ENCODE assay signal across 12 mouse cellular contexts in the genomic region with DNA sequence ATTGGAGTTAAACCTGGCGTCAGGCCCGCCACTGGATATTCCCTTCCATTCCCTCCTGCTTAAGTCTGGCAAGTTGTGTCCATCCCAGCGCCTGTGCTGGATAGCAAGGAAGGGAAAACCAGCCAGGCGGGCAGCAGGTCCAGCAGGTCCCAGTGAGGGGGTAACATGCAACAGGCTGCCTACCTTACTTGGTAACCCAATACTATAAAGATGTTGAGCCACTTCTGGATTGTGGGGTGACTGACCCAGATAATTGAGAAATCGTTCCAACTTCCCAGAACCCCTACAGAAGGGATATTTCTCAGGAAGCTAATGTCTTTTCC. TPM values are rescaled to one million over a fixed set of nuclear protein-coding genes. Genes with fewer than 3 reads are reported as not detected.
DNase-seq lines count a peak whose midpoint lies in the region; ATAC-seq and TF ChIP-seq lines count a peak whose summit lies in the region.
"Had no signal": no experiment of that assay in that cellular context is flagged by ENCODE, and none has a peak within 500 bp of the region (broad histone marks: within the 10 kb centered on the region; RNA-seq: fewer than 3 reads in every experiment).

No protein-coding gene starts in this region.

- no peaks in the 10 kb centered on the region for H3K9me3 ChIP-seq in heart, embryonic 14.5 days (ENCODE audit: control insufficient read depth, low read length)
- no peaks in the 10 kb centered on the region for H3K9me3 ChIP-seq in forebrain, embryonic 12.5 days
- no peaks in the 10 kb centered on the region for H3K9me3 ChIP-seq in intestine, embryonic 15.5 days
- H3K9me3 ChIP-seq in midbrain, embryonic 16.5 days (replicated peaks; ENCODE audit: control insufficient read depth, low read length, poor library complexity, severe bottlenecking) = no peaks in the 10 kb centered on the region
- no peaks in the 10 kb centered on the region for H3K9me3 ChIP-seq in liver, postnatal 0 days (ENCODE audit: low read length)
- H3K9me3 ChIP-seq: G1E; heart, embryonic 13.5 days had no signal

- peak overlapping the region; percentile 9; the same call in 1 of the 2 replicates for H3K4me2 ChIP-seq in heart, embryonic 14.5 days (ENCODE audit: low read length)
- H3K4me2 ChIP-seq in forebrain, embryonic 12.5 days = peak overlapping the region; percentile 41
- 0 out of 2 replicates have a peak overlapping the region, but pooled peaks have one; percentile 17 for H3K4me2 ChIP-seq in intestine, embryonic 15.5 days (replicated peaks)
- peak overlapping the region; percentile 48 for H3K4me2 ChIP-seq in midbrain, embryonic 16.5 days (ENCODE audit: low read length)
- no peak overlapping the region for H3K4me2 ChIP-seq in liver, postnatal 0 days (ENCODE audit: low read depth, low read length)

- no peak for DNase-seq in heart, postnatal 10 days
- no peak for DNase-seq in liver, postnatal 0 days
- DNase-seq in layer of hippocampus, postnatal 14 days (ENCODE audit: low spot score in 2 of 2) = no peak
- no peak for DNase-seq in cerebellum, adult 2 months

- no peak overlapping the region for H3K9ac ChIP-seq in heart, embryonic 14.5 days (ENCODE audit: low read length)
- no peak overlapping the region for H3K9ac ChIP-seq in forebrain, embryonic 12.5 days
- H3K9ac ChIP-seq in intestine, embryonic 15.5 days = no peak overlapping the region
- 0 out of 2 replicates have a peak overlapping the region, but pooled peaks have one; percentile 41 for H3K9ac ChIP-seq in midbrain, embryonic 16.5 days (ENCODE audit: low read depth, low read length)
- H3K9ac ChIP-seq in liver, postnatal 0 days (replicated peaks) = no peak overlapping the region
- H3K9ac ChIP-seq: heart, embryonic 13.5 days had no signal

- ATAC-seq in heart, embryonic 14.5 days (ENCODE audit: insufficient number of reproducible peaks, insufficient read depth, low FRiP score, low read depth) = no peak
- ATAC-seq in forebrain, embryonic 12.5 days (ENCODE audit: low FRiP score) = peak; percentile 67; the same call in 1 of the 2 replicates
- no peak for ATAC-seq in intestine, embryonic 15.5 days
- no peak for ATAC-seq in midbrain, embryonic 16.5 days
- no peak; the same call in 1 of the 2 replicates for ATAC-seq in liver, postnatal 0 days

- TF ChIP-seq POLR2A in cerebellum, adult 2 months (IDR thresholded peaks at IDR 0.05; ENCODE audit: borderline replicate concordance, insufficient read depth, low read length) = no peak

- WGBS in heart, embryonic 14.5 days = 33% methylated on average over 5 of the region's 5 CpGs
- 31% methylated on average over 5 of the region's 5 CpGs for WGBS in forebrain, embryonic 12.5 days
- WGBS in intestine, embryonic 15.5 days = 28% methylated on average over 5 of the region's 5 CpGs
- 26% methylated on average over 5 of the region's 5 CpGs for WGBS in midbrain, embryonic 16.5 days
- whole genome bisulfite sequencing in liver, postnatal 0 days (ENCODE audit: insufficient replicate concordance) = 27% methylated on average over 5 of the region's 5 CpGs
- WGBS in cerebellum, adult 2 months = 19% methylated on average over 5 of the region's 5 CpGs

- no peak for TF ChIP-seq CTCF in liver, postnatal 0 days (IDR thresholded peaks at IDR 0.05; ENCODE audit: low read depth)
- TF ChIP-seq CTCF in cerebellum, adult 2 months (IDR thresholded peaks at IDR 0.05; ENCODE audit: borderline replicate concordance, insufficient read depth, low read depth, low read length) = no peak

- H3K36me3 ChIP-seq in heart, embryonic 14.5 days (ENCODE audit: control insufficient read depth, insufficient read depth, low read length) = no peaks in the 10 kb centered on the region
- no peaks in the 10 kb centered on the region for H3K36me3 ChIP-seq in forebrain, embryonic 12.5 days (replicated peaks)
- H3K36me3 ChIP-seq in intestine, embryonic 15.5 days = no peaks in the 10 kb centered on the region
- H3K36me3 ChIP-seq in midbrain, embryonic 16.5 days (ENCODE audit: control insufficient read depth, insufficient read depth, low read length) = no peaks in the 10 kb centered on the region
- H3K36me3 ChIP-seq in liver, postnatal 0 days (replicated peaks; ENCODE audit: insufficient read depth, low read length) = no peaks in the 10 kb centered on the region
- H3K36me3 ChIP-seq: G1E; heart, embryonic 13.5 days had no signal

- H3K4me1 ChIP-seq in heart, embryonic 14.5 days (ENCODE audit: control insufficient read depth in 2 of 2, insufficient read depth in 2 of 2, low read length in 2 of 2) = 0 out of 4 replicates have a peak, but pooled peaks cover 0 to 2% of the 10 kb centered on the region in 2 experiments
- peaks cover 16% of the 10 kb centered on the region for H3K4me1 ChIP-seq in forebrain, embryonic 12.5 days
- H3K4me1 ChIP-seq in intestine, embryonic 15.5 days (replicated peaks) = no peaks in the 10 kb centered on the region; the same call in 1 of the 2 replicates
- peaks cover 16% of the 10 kb centered on the region for H3K4me1 ChIP-seq in midbrain, embryonic 16.5 days (ENCODE audit: control insufficient read depth, insufficient read depth, low read length)
- H3K4me1 ChIP-seq in liver, postnatal 0 days (ENCODE audit: insufficient read depth) = 0 out of 2 replicates have a peak, but pooled peaks cover 2% of the 10 kb centered on the region
- no peaks in the 10 kb centered on the region for H3K4me1 ChIP-seq in cerebellum, adult 2 months (ENCODE audit: control insufficient read depth, insufficient read depth, low read length)

- no peak overlapping the region for H3K4me3 ChIP-seq in heart, embryonic 14.5 days (ENCODE audit: control insufficient read depth in 1 of 2, insufficient read depth in 1 of 2, low read depth in 1 of 2, low read length in 2 of 2)
- no peak overlapping the region for H3K4me3 ChIP-seq in forebrain, embryonic 12.5 days (replicated peaks)
- no peak overlapping the region for H3K4me3 ChIP-seq in intestine, embryonic 15.5 days (replicated peaks)
- H3K4me3 ChIP-seq in midbrain, embryonic 16.5 days (ENCODE audit: low read depth, low read length) = no peak overlapping the region
- no peak overlapping the region for H3K4me3 ChIP-seq in liver, postnatal 0 days (ENCODE audit: low read depth, low read length)
- no peak overlapping the region for H3K4me3 ChIP-seq in cerebellum, adult 2 months (replicated peaks; ENCODE audit: insufficient read depth, low read depth, low read length)
- H3K4me3 ChIP-seq: heart, embryonic 13.5 days; myocyte had no signal

- H3K27ac ChIP-seq in heart, embryonic 14.5 days (replicated peaks in 1 of 2; ENCODE audit: control insufficient read depth in 1 of 2, insufficient read depth in 1 of 2, low read depth in 2 of 2, low read length in 2 of 2) = no peak overlapping the region
- H3K27ac ChIP-seq in forebrain, embryonic 12.5 days = no peak overlapping the region
- H3K27ac ChIP-seq in intestine, embryonic 15.5 days = no peak overlapping the region
- H3K27ac ChIP-seq in midbrain, embryonic 16.5 days (ENCODE audit: low read length) = peak overlapping the region; percentile 92
- no peak overlapping the region for H3K27ac ChIP-seq in liver, postnatal 0 days (ENCODE audit: low read depth)
- no peak overlapping the region for H3K27ac ChIP-seq in cerebellum, adult 2 months (ENCODE audit: insufficient read depth, low read length)
- H3K27ac ChIP-seq: heart, embryonic 13.5 days had no signal

- intact Hi-C loops in heart, postnatal 10 days (cut with DNase I) = no loop called here

- TF ChIP-seq EP300 in liver, postnatal 0 days (IDR thresholded peaks at IDR 0.05; ENCODE audit: low read depth) = no peak

- peaks cover 32% of the 10 kb centered on the region for H3K27me3 ChIP-seq in heart, embryonic 14.5 days (ENCODE audit: control insufficient read depth, insufficient read depth, low read length)
- H3K27me3 ChIP-seq in forebrain, embryonic 12.5 days = peaks cover 41% of the 10 kb centered on the region
- H3K27me3 ChIP-seq in intestine, embryonic 15.5 days (replicated peaks) = 0 out of 2 replicates have a peak, but pooled peaks cover 5% of the 10 kb centered on the region
- H3K27me3 ChIP-seq in midbrain, embryonic 16.5 days (ENCODE audit: control insufficient read depth, insufficient read depth, low read depth, low read length) = no peaks in the 10 kb centered on the region
- H3K27me3 ChIP-seq in liver, postnatal 0 days (ENCODE audit: insufficient read depth, low read length) = peaks cover 13% of the 10 kb centered on the region
- no peaks in the 10 kb centered on the region for H3K27me3 ChIP-seq in cerebellum, adult 2 months (ENCODE audit: control insufficient read depth, insufficient read depth, low read length)

RNA-seq across cellular contexts. Expression of a gene that starts 9.7 kb away (rescaled TPM):
- not detected in 2 replicates for polyA plus RNA-seq in heart, embryonic 14.5 days (2014; fragmentation: Nextera tagmentation; extraction: Ambion mirVana)
- total RNA-seq in heart, postnatal 10 days (2021) = not detected
- polyA plus RNA-seq in forebrain, embryonic 12.5 days (2016; fragmentation: Nextera tagmentation; extraction: Ambion mirVana) = 27.5 and 30.8 TPM in 2 replicates
- polyA plus RNA-seq in intestine, embryonic 15.5 days (2015; fragmentation: Nextera tagmentation; extraction: Ambion mirVana) = not detected in 2 replicates
- polyA plus RNA-seq in midbrain, embryonic 16.5 days (2015; fragmentation: Nextera tagmentation; extraction: Ambion mirVana) = 45.9 and 68.2 TPM in 2 replicates
- polyA plus RNA-seq in liver, postnatal 0 days (2015; fragmentation: Nextera tagmentation; extraction: Ambion mirVana) = not detected in 2 replicates
- total RNA-seq in layer of hippocampus, postnatal 14 days (2021) = 1 to 10 TPM; 1.6 to 3.0 TPM
- polyA plus RNA-seq in cerebellum, adult 2 months (2012; rRNA removed) = 0.47 and 0.51 TPM in 2 replicates
- total RNA-seq: G1E had no signal
- polyA plus RNA-seq: G1E; large intestine, adult 2 months; myocyte had no signal

Comparison
In these comparisons a context has a peak if more than half of its experiments do, and no peak if none do; other contexts are left out.
1. RNA of a gene that starts 9.7 kb away (polyA plus RNA-seq): 45.9 to 68.2 TPM in midbrain, embryonic 16.5 days and 27.5 to 30.8 TPM in forebrain, embryonic 12.5 days; 0.47 to 0.51 TPM in cerebellum, adult 2 months, not detected in intestine, embryonic 15.5 days, not detected in liver, postnatal 0 days and not detected in heart, embryonic 14.5 days; every median in the first group is over 10 times any median in the second.